Mouse (Mus musculus) midbrain, postnatal 0 days (tissue): ENCODE results near the gene Trmt11. TPM values are rescaled to one million over a fixed set of nuclear protein-coding genes. Genes with fewer than 3 reads are reported as not detected.

Source experiments
- ATAC-seq: fragments of 200-750 bp; cut with Nextera tagmentation; 2 replicates; pipeline ENCODE4 v1.8.0; 2017; ENCODE audit warnings: moderate number of reproducible peaks, mild to moderate bottlenecking, moderate TSS enrichment, moderate library complexity; ENCODE audit not compliant: low FRiP score
- DNase-seq: peaks from one replicate; pipeline ENCODE4 v3.0.0-alpha.2; 2015; ENCODE audit warnings: low spot score
- H3K27ac ChIP-seq: fragments of 300-500 bp; sonication (generic); 2 replicates; pipeline ENCODE4 v1.5.1; 2014; ENCODE audit warnings: low read depth, mild to moderate bottlenecking, low read length, mixed read lengths
- H3K27me3 ChIP-seq: fragments of 300-500 bp; sonication (generic); 2 replicates; pipeline ENCODE4 v1.6.1; 2014; ENCODE audit warnings: low read length, control low read depth, mixed read lengths; ENCODE audit not compliant: insufficient read depth
- H3K36me3 ChIP-seq: fragments of 300-500 bp; sonication (generic); 2 replicates; pipeline ENCODE4 v1.6.1; 2014; ENCODE audit warnings: low read length, control low read depth, mixed read lengths; ENCODE audit not compliant: insufficient read depth
- H3K4me1 ChIP-seq: fragments of 300-500 bp; sonication (generic); 2 replicates; pipeline ENCODE4 v1.6.1; 2014; ENCODE audit warnings: mild to moderate bottlenecking, control low read depth, antibody characterized with exemption, low read length, mixed read lengths; ENCODE audit not compliant: insufficient read depth
- H3K4me2 ChIP-seq: fragments of 300-500 bp; sonication (generic); 2 replicates; pipeline ENCODE4 v1.6.1; 2014; ENCODE audit warnings: low read depth, mild to moderate bottlenecking, low read length, mixed read lengths; ENCODE audit not compliant: poor library complexity, severe bottlenecking
- H3K4me3 ChIP-seq: fragments of 300-500 bp; sonication (generic); 2 replicates; pipeline ENCODE4 v1.5.1; 2014; ENCODE audit warnings: low read depth, mild to moderate bottlenecking, low read length, moderate library complexity
- H3K9ac ChIP-seq: fragments of 300-500 bp; sonication (generic); replicated peaks from 2 replicates; pipeline ENCODE4 v1.6.1; 2014; ENCODE audit warnings: mild to moderate bottlenecking, low read length, moderate library complexity, mixed read lengths; ENCODE audit not compliant: poor library complexity, severe bottlenecking
- H3K9me3 ChIP-seq: fragments of 300-500 bp; sonication (generic); 2 replicates; pipeline ENCODE4 v1.6.1; 2016; ENCODE audit warnings: low read length, control low read depth
- CTCF ChIP-seq: IDR thresholded peaks from 2 replicates; pipeline ENCODE4 v1.5.1; 2016; ENCODE audit warnings: antibody characterized with exemption, mild to moderate bottlenecking
- WGBS: fragments of 180-500 bp; shearing (Covaris S2); extraction: QIAGEN DNeasy Blood & Tissue Kit; methylation state at CpG from one replicate; pipeline ENCODE4 v1.1.7; 2014; 5-methylcytosine and 5-hydroxymethylcytosine counted together
- polyA plus RNA-seq: library from polyadenylated mRNA; unstranded; fragments of >200 nt; fragmentation: Nextera tagmentation; extraction: Ambion mirVana; gene quantifications from 2 replicates; pipeline ENCODE4 v1.2.1, GENCODE M21; 2015
- total RNA-seq: library from RNA; depleted of rRNA; stranded (reverse); fragments of >200 nt; gene quantifications from 2 replicates; pipeline ENCODE4 v1.2.3, GENCODE M21; 2014

Gene Trmt11
- total and polyA plus RNA-seq, 2 experiments from 2014 or later = 6.5 to 15.5 TPM

- H3K27ac ChIP-seq = peak overlapping the region; percentile 92
- H3K9ac ChIP-seq = peak overlapping the region; percentile 63
- no peaks in the 10 kb centered on the region for H3K36me3 ChIP-seq
- peak overlapping the region; percentile 54 for H3K4me3 ChIP-seq
- 1% methylated on average over 49 of the region's 49 CpGs for WGBS
- H3K4me1 ChIP-seq = no peaks in the 10 kb centered on the region
- DNase-seq (peak; percentile 99), ATAC-seq (peak; percentile 100)
- no peaks in the 10 kb centered on the region for H3K9me3 ChIP-seq
- TF ChIP-seq CTCF = peak; percentile 60
- peaks cover 4% of the 10 kb centered on the region; the same call in 1 of the 2 replicates for H3K27me3 ChIP-seq
- peak overlapping the region; percentile 67 for H3K4me2 ChIP-seq
Measured at GRCm38 (mm10) chr10:30618091-30618917, 17.8 kb upstream of the Trmt11 start.

GRCm38 (mm10) chr10:30613039-30613438 lies 12.5 kb upstream of the Trmt11 start:
- no peak overlapping the region for H3K4me2 ChIP-seq
- ATAC-seq (no peak), DNase-seq (no peak)
- H3K9ac ChIP-seq = no peak overlapping the region
- no peak overlapping the region for H3K4me3 ChIP-seq
- no peak for TF ChIP-seq CTCF
- H3K4me1 ChIP-seq = no peaks in the 10 kb centered on the region
- no peaks in the 10 kb centered on the region for H3K9me3 ChIP-seq
- no peak overlapping the region for H3K27ac ChIP-seq
- WGBS = 88% methylated on average over 4 of the region's 4 CpGs
- H3K36me3 ChIP-seq = no peaks in the 10 kb centered on the region; the same call in 1 of the 2 replicates
- H3K27me3 ChIP-seq = no peaks in the 10 kb centered on the region

GRCm38 (mm10) chr10:30609614-30610013 lies 9.1 kb upstream of the Trmt11 start:
- no peak overlapping the region for H3K4me3 ChIP-seq
- ATAC-seq (no peak), DNase-seq (no peak)
- no peak overlapping the region for H3K4me2 ChIP-seq
- H3K36me3 ChIP-seq = no peaks in the 10 kb centered on the region; the same call in 1 of the 2 replicates
- H3K27me3 ChIP-seq = no peaks in the 10 kb centered on the region
- H3K27ac ChIP-seq = no peak overlapping the region
- no peak for TF ChIP-seq CTCF
- no peak overlapping the region for H3K9ac ChIP-seq
- H3K9me3 ChIP-seq = no peaks in the 10 kb centered on the region
- no peaks in the 10 kb centered on the region for H3K4me1 ChIP-seq

- Histone ChIP-seq H3K4me3 (no peak overlapping the region), H3K27ac (no peak overlapping the region), H3K4me1 (no peaks in the 10 kb centered on the region), H3K27me3 (no peaks in the 10 kb centered on the region), H3K4me2 (no peak overlapping the region), H3K9ac (no peak overlapping the region), H3K9me3 (no peaks in the 10 kb centered on the region), H3K36me3 (no peaks in the 10 kb centered on the region; the same call in 1 of the 2 replicates)
- DNase-seq (no peak), ATAC-seq (no peak)
- 65% methylated on average over 2 of the region's 2 CpGs for WGBS
- no peak for TF ChIP-seq CTCF
Measured at GRCm38 (mm10) chr10:30608109-30608508, 7.6 kb upstream of the Trmt11 start.

- DNase-seq = peak; percentile 10
- 0 out of 2 replicates have a peak, but pooled peaks cover 5% of the 10 kb centered on the region for H3K36me3 ChIP-seq
- WGBS = 1% methylated on average over 27 of the region's 27 CpGs
- no peak for TF ChIP-seq CTCF
- H3K4me1 ChIP-seq = peaks cover 5% of the 10 kb centered on the region; the same call in 1 of the 2 replicates
- H3K4me3 ChIP-seq = peak overlapping the region; percentile 74
- peak; percentile 79 for ATAC-seq
- no peaks in the 10 kb centered on the region for H3K9me3 ChIP-seq
- H3K9ac ChIP-seq = peak overlapping the region; percentile 91
- peak overlapping the region; percentile 73 for H3K27ac ChIP-seq
- H3K4me2 ChIP-seq = peak overlapping the region; percentile 76
- no peaks in the 10 kb centered on the region for H3K27me3 ChIP-seq
Measured at GRCm38 (mm10) chr10:30600094-30600534, 435 bp downstream of the Trmt11 start.

GRCm38 (mm10) chr10:30587037-30587436 lies 13.5 kb downstream of the Trmt11 start:
- TF ChIP-seq CTCF = peak; percentile 64
- no peak overlapping the region for H3K9ac ChIP-seq
- 54% methylated on average over 5 of the region's 5 CpGs for WGBS
- H3K9me3 ChIP-seq = no peaks in the 10 kb centered on the region
- H3K4me2 ChIP-seq = no peak overlapping the region
- H3K4me3 ChIP-seq = no peak overlapping the region
- no peak overlapping the region for H3K27ac ChIP-seq
- peaks cover 5% of the 10 kb centered on the region; the same call in 1 of the 2 replicates for H3K36me3 ChIP-seq
- no peaks in the 10 kb centered on the region for H3K4me1 ChIP-seq
- peak; percentile 76 for ATAC-seq
- H3K27me3 ChIP-seq = no peaks in the 10 kb centered on the region
- DNase-seq = peak; percentile 63
